Mouse (Mus musculus): Measurements from ENCODE around the gene C2cd2l.

- TF ChIP-seq CTCF (IDR thresholded peaks at IDR 0.05; ENCODE audit: insufficient read depth, low read depth, low read length) (no peak), POLR2A (IDR thresholded peaks at IDR 0.05; ENCODE audit: insufficient read depth, low read depth, low read length) (no peak)
These were observed 32.3 kb upstream of the C2cd2l start for GRCm38 (mm10) chr9:44352337-44352736.

All from olfactory bulb, adult 2 months (tissue).